Mouse (Mus musculus): ENCODE results near the gene Nceh1.

DNA sequence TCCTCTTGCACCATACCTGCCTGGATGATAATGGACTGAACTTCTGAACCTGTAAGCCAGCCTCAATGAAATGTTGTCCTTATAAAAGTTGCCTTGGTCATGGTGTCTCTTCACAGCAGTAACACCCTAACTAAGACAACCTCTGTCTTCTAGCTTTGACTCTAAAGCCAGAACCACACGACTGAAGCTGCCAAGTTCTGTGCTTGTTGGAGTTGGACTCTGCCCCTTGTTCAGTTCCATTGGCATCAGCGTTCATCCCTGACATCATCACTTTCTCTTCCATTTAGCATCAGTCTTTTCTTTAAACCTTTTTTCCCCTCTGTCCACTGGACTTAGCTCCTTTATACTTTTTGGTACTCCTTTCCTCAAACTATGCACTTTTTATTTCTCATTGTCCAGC is 63.4 kb downstream of the Nceh1 start:
- TF ChIP-seq ETS1 (IDR thresholded peaks at IDR 0.05; ENCODE audit: low read depth, low read length) (no peak), POLR2A (IDR thresholded peaks at IDR 0.05; ENCODE audit: control insufficient read depth in 1 of 2, insufficient read depth in 1 of 2, low read depth in 1 of 2, low read length in 2 of 2, poor library complexity in 1 of 2) (no peak), CTCF (IDR thresholded peaks at IDR 0.05 in 2 of 3, conservative IDR thresholded peaks at IDR 0.05 in 1 of 3; ENCODE audit: control insufficient read depth in 1 of 3, insufficient read depth in 1 of 3, low read depth in 2 of 3, low read length in 3 of 3, poor library complexity in 1 of 3, severe bottlenecking in 1 of 3) (no peak), E2F4 (IDR thresholded peaks at IDR 0.05; ENCODE audit: borderline replicate concordance, low read depth, low read length) (no peak), RAD21 (IDR thresholded peaks at IDR 0.05; ENCODE audit: low read depth, low read length) (no peak), EP300 (IDR thresholded peaks at IDR 0.05; ENCODE audit: low read depth in 1 of 2, low read length in 2 of 2) (no peak), TBP (IDR thresholded peaks at IDR 0.05; ENCODE audit: low read depth, low read length) (no peak), MAX (IDR thresholded peaks at IDR 0.05; ENCODE audit: low read length) (no peak), POLR2AphosphoS5 (IDR thresholded peaks at IDR 0.05; ENCODE audit: borderline replicate concordance, low read depth, low read length) (no peak), MYC (IDR thresholded peaks at IDR 0.05; ENCODE audit: low read depth, low read length) (no peak), SMC3 (IDR thresholded peaks at IDR 0.05; ENCODE audit: low read depth, low read length) (no peak), MAZ (IDR thresholded peaks at IDR 0.05; ENCODE audit: low read depth, low read length) (no peak)

Data from MEL (cell line).